Mouse (Mus musculus): ENCODE measurements around the gene Pisd.
"Not testable (repeated sequence)": the region's sequence is repeated elsewhere in the genome, so short reads cannot be mapped to it uniquely, and the experiment has no call there.

Gene Pisd

DNA sequence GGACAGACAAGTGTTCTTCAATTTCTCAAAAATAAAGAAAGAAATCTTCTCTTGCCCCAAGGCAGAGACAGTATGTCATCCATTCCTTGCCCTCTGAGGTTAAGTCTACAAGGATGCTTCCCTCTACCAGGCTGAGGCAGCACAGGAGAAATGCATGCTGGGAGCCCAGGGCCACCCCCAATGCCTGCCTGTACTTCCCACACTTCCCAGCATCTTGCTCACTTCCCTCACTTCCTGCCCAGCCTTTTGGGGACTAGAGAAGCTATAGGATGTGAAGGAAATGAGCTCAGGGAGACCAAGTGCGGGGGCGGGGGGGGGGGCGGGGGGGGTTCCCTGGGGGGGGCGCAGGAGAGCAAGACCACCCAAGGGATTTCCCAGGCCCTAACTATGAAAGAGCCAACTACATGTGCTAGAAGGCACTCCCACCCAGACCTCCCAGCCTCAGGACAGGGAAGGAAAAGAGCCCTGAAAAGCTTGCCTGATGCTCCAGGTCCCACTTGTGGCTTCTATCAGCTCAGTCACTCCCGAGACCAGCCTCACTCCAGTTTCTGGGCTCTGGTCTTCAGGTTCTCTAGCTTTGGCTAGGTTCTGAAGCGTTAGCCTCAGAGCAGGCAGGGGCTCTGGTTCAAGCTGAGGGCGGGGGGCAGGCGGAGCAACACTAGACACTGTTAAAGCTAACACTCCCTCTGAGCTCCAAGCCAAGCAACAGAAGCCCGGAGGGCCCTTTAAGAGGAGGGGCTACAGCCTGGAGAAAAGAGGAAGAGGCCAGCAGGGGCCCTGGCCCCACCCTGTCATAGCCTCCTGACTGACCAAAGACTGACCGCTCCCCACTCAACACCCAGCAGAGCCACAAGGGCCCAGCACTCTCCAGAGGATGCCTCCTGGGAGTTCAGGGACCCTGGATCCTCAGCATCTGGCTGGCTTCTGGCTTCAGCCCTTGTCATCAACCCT lies 39.5 kb downstream of the Pisd start:
- DNase-seq (ENCODE audit: low spot score in 2 of 2) = peak; percentile 68 to 80

DNA sequence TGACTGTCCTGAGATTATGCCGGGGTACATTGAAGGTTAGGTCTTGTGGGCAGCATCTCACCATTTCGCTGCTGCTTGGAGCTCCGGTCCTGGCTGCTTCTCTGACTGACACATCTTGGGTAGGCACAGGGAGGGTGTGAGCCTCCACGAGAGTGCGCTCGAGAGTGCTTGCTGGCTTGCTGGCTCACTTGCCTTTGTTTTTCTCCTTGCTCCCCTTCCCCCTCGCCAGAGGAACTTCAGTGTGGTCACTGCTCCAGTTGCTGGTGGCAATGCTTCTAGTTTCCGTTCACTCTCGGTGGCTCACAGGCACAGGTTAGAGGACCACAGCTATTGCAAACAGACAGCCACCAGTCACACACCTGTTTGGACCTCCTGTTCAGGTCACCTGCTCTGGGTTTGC lies 43.3 kb downstream of the Pisd start:
- peak in 1 of 2 experiments; percentile 20 for DNase-seq (ENCODE audit: low spot score in 2 of 2)

GRCm38 (mm10) chr5:32741377-32741776 lies 44.1 kb downstream of the Pisd start:
- not testable (repeated sequence) for DNase-seq (ENCODE audit: low spot score in 2 of 2)

DNA sequence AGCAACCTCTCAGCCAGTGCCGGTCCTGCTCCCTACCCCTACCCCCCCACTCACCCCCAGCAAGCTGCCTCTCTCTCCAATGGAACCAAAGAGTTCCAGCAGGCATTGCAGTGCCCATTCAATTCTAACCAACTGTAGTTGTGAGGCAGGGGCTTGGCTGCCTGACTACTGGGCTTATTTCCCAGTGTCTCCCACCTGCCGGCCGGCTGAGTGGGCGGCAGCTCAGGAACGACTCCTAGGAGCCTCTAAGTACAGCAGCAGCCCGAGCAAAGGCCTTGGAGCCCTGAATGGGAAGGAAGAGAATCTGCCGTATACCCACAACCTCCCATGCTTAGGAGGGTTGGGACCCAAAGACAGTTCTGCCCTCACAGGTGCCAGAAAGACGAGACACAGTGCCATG lies 44.6 kb downstream of the Pisd start:
- not testable (repeated sequence) for DNase-seq (ENCODE audit: low spot score in 2 of 2)

- DNase-seq (ENCODE audit: low spot score in 2 of 2) = no peak
Observed at GRCm38 (mm10) chr5:32740138-32740537, 45.3 kb downstream of the Pisd start.

DNA sequence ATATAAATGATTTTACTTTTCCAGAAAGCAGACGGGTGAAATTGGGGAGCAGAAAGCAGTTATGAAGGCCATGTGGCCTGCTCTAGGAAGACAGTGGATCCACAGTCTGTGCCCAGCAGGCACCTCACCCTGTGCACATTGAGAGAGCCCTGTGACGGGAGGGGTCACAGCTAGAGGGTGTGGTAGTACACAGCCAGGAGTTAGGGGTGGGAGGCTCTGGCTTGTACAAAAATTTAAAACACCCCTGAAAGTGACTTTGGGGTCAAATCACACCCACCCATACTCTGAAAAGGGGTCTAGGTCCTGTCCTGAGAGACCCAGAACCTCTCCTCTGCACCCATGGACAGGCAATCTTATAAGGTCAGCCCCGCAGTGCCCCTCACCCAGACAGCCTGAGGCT lies 48.7 kb downstream of the Pisd start:
- DNase-seq (ENCODE audit: low spot score in 2 of 2) = not testable (repeated sequence)

GRCm38 (mm10) chr5:32735779-32736178 lies 49.7 kb downstream of the Pisd start:
- no peak for DNase-seq (ENCODE audit: low spot score in 2 of 2)

- DNase-seq (ENCODE audit: low spot score in 2 of 2) = not testable (repeated sequence)
Observed at GRCm38 (mm10) chr5:32733892-32734291, 51.6 kb downstream of the Pisd start.

- no peak for DNase-seq (ENCODE audit: low spot score in 2 of 2)
Observed at GRCm38 (mm10) chr5:32728851-32729250, 56.6 kb downstream of the Pisd start.

DNA sequence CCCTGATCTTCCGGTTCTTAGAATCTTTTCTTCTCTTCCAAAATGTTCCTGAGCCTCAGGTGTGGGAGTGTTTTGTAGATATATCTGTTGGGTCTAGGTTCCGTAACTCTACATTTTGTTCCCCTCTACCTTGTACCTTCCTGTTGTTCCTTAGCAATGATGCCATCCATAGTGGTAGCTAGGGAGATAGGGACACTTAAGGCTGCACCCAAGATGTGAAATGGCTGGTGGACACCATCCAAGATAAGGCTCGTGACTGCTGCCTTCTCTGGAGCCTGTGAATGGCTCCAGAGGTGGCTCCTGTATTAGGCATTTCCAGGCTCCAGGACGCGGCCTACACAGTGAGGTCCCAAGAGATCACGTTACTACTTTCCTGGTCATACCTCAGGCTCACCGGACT lies 57.1 kb downstream of the Pisd start:
- DNase-seq (ENCODE audit: low spot score in 2 of 2) = no peak

DNA sequence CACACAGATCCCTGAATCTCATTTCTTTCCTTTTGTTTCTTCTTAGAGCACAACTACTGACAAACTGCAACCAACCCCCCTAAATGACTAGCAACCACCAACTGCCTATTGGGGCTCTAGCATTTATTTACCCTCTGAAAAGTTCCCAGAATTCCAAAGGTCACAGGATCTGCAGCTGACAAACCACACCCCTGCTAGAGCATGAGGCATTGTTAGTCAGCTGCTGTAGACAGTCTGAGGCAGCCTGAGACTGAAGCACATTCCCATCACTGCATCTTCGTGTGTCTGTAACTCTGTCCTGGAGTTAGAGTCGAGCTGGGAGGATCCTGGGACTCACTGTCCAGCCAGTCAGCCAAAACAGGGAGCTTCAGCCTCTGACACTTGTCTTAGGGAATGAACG lies 60.0 kb downstream of the Pisd start:
- peak; percentile 11 to 58 for DNase-seq (ENCODE audit: low spot score in 2 of 2)

DNA sequence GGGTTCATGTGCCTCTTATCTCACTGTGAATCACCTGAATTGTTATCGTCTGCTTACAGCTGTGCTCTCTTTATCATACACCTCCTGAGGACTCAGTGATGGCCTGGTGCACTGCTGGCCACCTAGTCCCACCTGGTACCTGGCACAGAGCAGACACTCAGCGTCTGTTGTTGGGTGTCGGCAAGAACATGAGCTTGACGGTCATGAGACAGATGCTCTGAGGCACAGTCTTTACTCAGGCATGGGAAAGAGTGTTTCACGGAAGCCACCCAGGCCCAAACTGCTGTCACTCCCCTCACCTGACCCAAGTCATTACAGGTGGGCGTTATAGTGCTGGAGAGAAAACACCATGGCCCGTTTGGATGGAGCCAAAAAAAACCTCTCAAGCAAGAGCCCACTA lies 61.5 kb downstream of the Pisd start:
- no peak for DNase-seq (ENCODE audit: low spot score in 2 of 2)

DNA sequence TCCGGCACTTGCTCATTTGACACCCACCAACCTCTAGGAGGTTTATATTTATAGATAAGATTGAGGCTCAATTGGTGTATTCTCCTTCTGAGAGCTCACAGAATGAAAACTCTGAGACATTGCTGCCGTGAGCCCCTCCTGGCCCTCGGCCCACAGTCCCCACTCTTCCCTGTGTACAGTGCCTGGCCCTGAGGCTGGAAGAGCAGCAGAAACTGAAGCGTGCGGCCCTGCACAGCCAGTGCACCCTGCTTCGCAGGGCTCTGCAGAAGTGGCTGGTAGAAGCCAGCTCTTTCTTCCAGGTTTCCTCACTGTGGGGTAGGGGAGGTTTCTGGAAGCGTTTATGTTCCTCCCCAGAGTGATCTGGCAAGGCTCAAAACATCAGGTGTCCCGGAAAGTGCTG lies 62.7 kb downstream of the Pisd start:
- not testable (repeated sequence) for DNase-seq (ENCODE audit: low spot score in 2 of 2)

DNA sequence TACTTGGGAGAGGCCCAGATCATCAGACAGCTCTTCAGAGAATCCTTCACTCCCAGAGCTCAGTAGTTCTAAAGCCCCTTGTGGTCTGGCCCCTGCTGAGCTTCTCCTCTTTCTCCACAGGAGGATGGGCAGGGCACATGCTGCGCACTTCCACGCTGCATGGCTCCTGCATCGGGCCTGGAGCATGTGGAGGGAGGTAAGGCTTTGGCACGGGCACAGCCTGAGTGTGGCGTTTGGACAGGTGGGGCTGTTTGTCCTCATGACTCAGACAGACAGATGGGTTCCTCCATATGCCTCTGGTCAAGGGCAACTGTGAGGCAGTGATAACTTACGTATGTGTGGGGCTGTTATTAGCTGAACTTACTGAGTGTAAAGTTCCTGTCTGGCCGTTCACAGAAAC lies 63.2 kb downstream of the Pisd start:
- DNase-seq (ENCODE audit: low spot score in 2 of 2) = no peak

DNA sequence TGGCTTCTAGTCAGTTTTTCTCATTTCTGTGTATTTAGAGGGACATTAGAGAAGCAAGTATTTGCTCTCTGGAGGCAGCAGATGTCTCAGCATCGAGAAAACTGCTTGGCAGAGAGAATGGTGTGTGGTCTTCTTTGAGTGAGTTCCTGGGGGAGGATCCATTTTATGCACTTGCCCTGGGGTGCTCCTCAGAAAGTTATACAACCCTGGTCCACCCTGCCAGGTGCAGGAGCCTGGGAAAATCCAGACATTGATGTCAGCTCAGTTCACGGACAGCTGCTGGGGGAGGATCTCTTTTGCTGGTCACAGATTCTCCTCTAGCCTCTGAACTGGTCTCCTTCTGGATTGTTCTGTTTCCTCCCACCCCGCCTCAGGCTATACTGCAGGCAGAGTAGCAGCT lies 64.1 kb downstream of the Pisd start:
- DNase-seq (ENCODE audit: low spot score in 2 of 2) = no peak

DNA sequence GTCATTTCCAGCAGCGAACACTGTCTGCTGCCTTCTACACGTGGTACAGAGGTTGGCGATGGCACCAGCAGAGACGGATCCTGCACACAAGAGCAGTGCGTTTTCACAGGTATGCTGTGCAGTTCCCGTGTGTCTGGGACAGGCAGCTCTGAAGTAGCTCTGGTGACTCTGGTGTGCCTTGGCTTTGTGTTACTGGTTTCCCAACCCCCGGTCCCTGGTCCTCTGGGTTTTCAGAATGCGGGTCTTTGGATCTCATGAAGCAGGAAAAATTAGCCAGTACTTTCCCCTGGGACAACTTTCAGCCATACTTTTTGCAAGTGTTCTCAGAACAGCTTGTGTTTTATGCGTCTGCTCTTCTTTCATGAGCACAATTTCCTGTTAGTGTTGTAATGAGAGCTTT lies 65.0 kb downstream of the Pisd start:
- no peak for DNase-seq (ENCODE audit: low spot score in 2 of 2)

GRCm38 (mm10) chr5:32718916-32719315 lies 66.5 kb downstream of the Pisd start:
- no peak for DNase-seq (ENCODE audit: low spot score in 2 of 2)

DNA sequence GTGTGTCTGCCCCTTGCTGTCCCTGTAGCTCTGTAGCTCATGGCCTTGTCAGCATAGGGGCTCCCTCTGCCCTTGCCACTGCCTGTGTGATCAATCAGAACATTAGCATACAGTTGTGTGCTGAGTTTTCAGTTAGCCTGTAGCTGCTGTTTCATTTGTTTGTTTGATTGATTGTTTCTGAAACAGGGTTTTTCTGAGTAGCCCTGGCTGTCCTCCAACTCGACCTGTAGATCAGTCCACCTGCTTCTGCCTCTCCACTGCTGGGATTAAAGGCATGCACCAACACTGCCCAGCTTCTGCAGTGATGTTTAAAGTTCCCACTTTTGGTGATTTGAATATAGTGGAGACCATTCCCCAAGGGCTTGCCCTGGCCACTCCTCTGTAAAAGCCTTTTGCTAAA lies 67.7 kb downstream of the Pisd start:
- no peak for DNase-seq (ENCODE audit: low spot score in 2 of 2)

DNA sequence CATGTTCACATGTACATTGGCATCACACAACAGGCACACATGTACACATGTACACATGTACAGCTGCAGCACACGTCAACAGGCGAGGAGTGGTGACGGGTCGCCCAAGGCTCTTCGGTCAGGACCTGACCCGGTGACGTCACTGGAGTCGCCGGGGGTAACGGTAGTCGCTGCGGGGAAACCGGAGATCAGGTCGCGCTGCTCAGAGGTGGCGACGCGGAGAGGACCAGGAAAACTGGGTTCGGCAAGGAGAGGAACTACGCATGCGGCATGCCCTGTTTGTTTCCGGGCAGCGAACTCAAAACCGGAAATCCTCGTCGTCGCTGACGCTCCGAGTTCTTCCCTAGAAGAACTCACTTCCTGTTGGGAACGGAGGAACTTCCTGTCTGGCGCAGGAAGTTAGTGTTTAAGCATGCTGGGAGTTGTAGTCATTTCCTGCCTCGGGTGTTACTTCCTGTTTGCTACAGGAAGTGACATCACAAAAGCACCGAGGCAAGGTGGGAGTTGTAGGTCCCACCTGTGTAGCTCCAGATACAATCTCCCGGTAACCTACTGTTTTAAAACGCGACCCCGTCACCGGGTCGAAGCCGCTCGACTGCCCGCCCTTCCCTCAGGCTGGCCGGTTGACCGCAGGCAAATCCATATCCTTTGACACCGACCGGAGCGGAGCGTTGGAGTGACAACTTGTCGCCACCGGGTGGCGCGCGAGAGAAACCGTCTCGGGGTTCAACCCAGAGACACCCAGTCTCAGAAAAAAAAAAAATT lies 71.6 kb downstream of the Pisd start:
- peak; percentile 78 to 94 for DNase-seq (ENCODE audit: low spot score in 2 of 2)

- no peak for DNase-seq (ENCODE audit: low spot score in 2 of 2)
Observed at GRCm38 (mm10) chr5:32713042-32713702, 72.3 kb downstream of the Pisd start.

GRCm38 (mm10) chr5:32712221-32713041 lies 73.0 kb downstream of the Pisd start:
- DNase-seq (ENCODE audit: low spot score in 2 of 2) = no peak

All from spleen, postnatal 4 days (tissue).